Mouse (Mus musculus): ENCODE measurements around the gene Dazl. TPM values are rescaled to one million over a fixed set of nuclear protein-coding genes. Genes with fewer than 3 reads are reported as not detected.

The Dazl gene
- total and polyA plus RNA-seq, 2 experiments from 2014 or later: 0.22 to 1.2 TPM

- H3K4me1 ChIP-seq (ENCODE audit: insufficient read depth, low read length): no peaks in the 10 kb centered on the region
- H3K9me3 ChIP-seq (ENCODE audit: low read length): no peaks in the 10 kb centered on the region
- no peak overlapping the region for H3K9ac ChIP-seq (replicated peaks; ENCODE audit: low read length, poor library complexity, severe bottlenecking)
- H3K4me2 ChIP-seq (ENCODE audit: low read depth, low read length, poor library complexity, severe bottlenecking): no peak overlapping the region
- ATAC-seq (ENCODE audit: low FRiP score) (no peak), DNase-seq (ENCODE audit: low spot score) (no peak)
- TF ChIP-seq CTCF (IDR thresholded peaks at IDR 0.05): no peak
- H3K27me3 ChIP-seq (ENCODE audit: insufficient read depth, low read length): no peaks in the 10 kb centered on the region
- no peak overlapping the region for H3K27ac ChIP-seq (ENCODE audit: low read depth, low read length)
- H3K36me3 ChIP-seq (ENCODE audit: insufficient read depth, low read length): no peaks in the 10 kb centered on the region
- 79% methylated on average over 4 of the region's 4 CpGs for WGBS
- no peak overlapping the region for H3K4me3 ChIP-seq (ENCODE audit: low read depth, low read length)
Observed at GRCm38 (mm10) chr17:50229534-50229933, 63.9 kb downstream of the Dazl start.

Other genes with a start within 250 kb of the Dazl start
- gene Rftn1, start 103.0 kb downstream of the Dazl start, total RNA-seq (2014; rRNA removed): 44.3 and 46.4 TPM in 2 replicates
- 23.8 and 28.2 TPM in 2 replicates for gene Rftn1, start 103.0 kb downstream of the Dazl start, polyA plus RNA-seq (2015; fragmentation: Nextera tagmentation; extraction: Ambion mirVana)
- gene Plcl2, start 215.8 kb upstream of the Dazl start, total RNA-seq (2014; rRNA removed): 43.2 and 52.1 TPM in 2 replicates
- 7.1 and 8.8 TPM in 2 replicates for gene Plcl2, start 215.8 kb upstream of the Dazl start, polyA plus RNA-seq (2015; fragmentation: Nextera tagmentation; extraction: Ambion mirVana)

Measured in midbrain, postnatal 0 days (tissue).